Mouse (Mus musculus) ovary, postnatal 14 days (tissue): ENCODE results near the gene Pfdn5.

Experiments
- DNase-seq: peaks from one replicate; pipeline ENCODE4 v3.0.0; 2022; ENCODE audit warnings: low spot score

Gene Pfdn5

DNA sequence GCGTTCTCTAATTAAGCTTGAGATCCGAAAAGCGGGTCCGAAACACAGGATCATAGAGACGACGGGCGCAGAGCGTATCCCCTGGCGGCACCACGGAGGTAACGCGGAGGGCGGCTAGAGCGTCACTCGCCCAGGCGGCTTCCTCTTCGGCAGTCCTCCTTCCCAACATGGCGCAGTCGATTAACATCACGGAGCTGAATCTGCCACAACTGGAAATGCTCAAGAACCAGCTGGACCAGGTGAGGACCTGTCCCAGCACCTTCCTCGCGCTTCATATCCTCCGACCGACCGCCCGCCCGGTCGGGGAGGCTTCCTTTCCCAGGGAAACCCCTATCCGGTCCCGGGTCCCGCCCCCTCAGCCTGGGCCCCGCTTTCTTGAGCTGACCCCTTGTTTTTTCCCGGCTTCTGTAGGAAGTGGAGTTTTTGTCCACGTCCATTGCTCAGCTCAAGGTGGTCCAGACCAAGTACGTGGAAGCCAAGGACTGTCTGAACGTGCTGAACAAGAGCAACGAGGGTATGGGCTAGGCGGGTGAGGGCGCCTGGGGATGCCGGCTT lies at the start of gene Pfdn5:
TSS of gene Pfdn5 (plus strand) at position 95 of the 555 bp plus-strand sequence.
- DNase-seq = peak; percentile 75

DNA sequence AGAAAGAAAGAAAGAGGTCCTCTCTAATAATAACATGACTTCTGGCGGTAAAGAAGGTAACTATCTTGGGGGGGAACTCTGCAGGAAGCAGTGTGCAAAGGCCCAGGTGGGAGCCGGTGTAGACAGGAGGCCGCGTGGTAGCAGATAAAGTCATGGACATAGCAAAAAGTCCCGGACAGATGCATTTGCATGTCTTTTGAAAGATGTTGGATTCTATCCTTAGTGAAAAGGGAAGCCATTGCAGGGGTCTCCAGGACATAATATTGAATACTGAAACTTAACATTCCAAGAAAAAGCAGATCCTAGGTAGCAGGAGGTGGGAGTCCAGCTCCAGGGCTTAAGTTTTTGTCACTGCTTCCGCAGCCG lies 47.2 kb upstream of the Pfdn5 start:
- DNase-seq = no peak

DNA sequence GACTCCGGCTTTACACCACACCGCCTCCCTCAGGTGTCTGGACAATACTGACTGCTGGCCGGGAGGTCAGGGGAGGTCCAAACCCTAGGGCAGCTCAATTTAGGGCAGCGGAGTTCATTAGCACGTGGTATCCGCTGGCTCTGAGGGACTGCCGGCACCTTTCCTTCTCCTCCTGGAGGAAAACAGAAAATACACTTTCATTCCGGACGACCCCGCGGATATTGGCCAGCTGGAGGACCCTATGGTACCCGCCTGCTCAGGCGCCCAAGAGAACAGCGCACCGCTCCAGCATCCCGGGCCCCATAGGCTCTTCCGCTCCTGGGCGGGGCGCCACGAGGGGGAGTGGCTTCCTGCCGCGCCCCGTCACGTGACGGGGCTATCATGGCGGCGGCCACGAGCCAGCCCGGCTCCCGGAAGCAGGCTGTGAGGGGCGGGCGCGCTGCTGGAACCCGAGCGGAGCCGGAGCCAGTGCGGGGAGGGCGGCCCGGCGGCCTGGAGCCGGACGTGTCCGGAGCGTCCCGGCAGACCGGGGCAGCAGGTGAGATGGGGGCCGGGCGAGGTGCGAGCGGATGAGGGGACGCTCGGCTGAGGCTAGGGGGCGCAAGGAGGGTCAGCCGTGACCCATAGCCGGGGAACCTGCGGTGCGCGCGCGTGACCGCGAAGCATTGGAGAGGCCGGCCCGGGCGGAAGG lies 46.7 kb upstream of the Pfdn5 start, which contains the start of gene Mfsd5:
TSS of gene Mfsd5 (plus strand) at position 363 of the 691 bp plus-strand sequence.
- DNase-seq = peak; percentile 76

DNA sequence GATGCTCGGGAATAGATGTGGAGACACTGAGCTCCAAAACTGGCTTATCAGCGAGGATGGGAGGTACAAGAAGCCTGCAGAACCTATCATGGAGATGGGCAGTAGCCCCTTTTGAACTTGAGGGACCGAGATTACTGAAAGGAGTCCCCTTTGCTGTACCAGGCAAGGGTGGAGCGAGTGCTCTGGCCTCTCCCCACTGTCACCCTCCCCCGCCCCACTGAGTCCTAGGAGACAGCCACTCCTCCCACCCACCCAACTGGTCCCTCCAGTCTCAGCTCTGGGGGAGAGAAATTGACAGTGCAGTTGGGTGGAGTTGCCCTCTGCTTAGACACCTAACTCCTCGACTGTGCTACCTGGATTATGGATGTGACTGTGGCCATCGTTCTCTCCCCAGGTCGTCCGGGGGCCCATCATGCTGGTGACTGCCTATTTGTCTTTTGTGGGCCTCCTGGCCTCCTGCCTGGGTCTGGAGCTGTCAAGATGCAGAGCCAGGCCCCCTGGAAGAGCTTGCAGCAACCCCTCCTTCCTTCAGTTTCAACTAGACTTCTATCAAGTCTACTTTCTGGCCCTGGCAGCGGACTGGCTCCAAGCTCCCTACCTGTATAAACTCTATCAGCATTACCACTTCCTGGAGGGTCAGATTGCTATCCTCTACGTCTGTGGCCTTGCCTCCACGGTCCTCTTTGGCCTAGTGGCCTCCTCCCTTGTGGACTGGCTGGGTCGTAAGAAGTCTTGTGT lies 46.0 kb upstream of the Pfdn5 start:
- no peak for DNase-seq

DNA sequence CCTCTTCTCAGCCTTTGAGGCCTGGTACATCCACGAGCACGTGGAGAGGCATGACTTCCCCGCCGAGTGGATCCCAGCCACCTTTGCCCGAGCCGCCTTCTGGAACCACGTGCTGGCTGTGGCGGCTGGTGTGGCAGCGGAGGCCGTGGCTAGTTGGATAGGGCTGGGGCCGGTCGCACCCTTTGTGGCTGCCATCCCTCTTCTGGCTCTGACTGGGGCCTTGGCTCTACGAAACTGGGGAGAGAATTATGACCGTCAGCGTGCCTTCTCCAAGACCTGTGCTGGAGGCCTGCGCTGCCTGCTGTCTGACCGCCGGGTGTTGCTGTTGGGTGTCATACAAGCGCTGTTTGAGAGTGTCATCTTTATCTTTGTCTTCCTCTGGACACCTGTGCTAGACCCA lies 45.3 kb upstream of the Pfdn5 start:
- no peak for DNase-seq

DNA sequence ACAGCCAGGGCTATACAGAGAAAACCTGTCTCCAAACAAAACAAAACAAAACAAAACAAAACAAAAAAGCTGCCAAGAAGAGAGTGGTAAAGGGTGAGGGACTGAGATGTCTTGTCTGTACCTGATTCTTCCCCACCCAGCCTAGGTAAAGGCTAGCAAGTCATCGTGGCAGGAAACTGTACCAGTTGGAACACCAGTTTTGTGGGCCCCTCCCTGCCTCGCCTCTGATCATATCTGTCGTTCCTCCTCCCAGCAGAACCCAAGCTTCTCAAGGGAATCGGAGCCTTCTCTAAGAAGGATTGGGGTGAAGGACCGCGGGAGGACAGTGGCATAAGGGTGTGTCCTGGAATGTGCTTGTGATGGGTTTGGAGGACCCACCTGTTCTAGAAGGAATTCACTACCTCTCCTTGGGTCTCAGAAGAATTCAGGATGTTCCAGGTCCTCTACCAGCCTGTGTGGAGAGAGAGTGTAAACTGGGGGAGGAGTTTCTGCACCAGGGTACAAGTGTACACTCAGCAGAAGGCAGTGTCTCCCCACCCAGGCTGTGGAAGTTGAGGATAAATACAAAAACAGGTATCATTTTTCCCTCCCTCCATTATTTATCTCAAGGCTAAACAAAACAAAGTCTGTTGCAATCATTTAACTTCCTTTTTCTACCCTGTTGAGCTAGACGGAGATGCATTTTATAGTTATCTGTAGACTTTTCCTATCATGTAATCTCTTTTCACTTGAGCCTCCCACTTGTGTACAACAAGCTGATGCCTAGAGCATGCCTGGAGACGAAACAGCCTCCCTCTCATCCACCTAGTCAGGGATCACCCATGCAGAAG lies 43.2 kb upstream of the Pfdn5 start:
- DNase-seq = no peak

DNA sequence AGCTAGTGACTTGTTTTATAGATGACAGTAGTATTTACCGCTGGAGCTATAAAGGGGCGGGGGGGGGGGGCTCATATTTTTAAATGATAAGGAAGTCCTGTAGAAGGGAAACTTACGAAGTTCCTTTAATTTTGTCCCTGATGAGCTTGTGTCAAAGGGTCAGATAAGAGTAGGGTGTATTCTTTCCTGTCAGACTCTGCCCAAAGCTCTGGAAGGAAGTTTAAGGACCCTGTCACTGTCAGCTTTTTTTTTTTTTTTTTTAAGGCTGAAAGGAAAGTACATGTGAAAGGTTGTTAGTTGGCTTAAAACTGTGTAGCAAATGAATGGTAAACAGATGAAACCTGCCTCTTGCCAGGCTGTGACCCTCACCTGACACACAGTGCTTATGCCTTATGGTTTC lies 42.3 kb upstream of the Pfdn5 start:
- no peak for DNase-seq

DNA sequence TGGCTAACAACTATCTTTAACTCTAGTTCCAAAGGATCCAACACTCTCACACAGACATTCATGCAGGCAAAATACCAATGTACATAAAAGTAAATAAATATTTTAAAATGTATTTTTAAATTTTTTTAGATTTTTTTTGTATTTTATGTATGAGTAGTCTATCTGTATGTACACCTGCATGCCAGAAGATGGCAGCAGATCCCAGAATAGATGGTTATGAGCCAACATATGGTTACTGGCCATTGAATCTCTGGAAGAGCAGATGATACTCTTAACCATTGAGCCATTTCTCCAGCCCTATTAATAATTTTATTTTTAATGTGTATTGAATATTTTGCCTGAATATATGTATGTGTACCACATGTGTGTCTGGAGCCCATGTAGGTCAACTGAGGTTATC lies 38.5 kb upstream of the Pfdn5 start:
- no peak for DNase-seq

DNA sequence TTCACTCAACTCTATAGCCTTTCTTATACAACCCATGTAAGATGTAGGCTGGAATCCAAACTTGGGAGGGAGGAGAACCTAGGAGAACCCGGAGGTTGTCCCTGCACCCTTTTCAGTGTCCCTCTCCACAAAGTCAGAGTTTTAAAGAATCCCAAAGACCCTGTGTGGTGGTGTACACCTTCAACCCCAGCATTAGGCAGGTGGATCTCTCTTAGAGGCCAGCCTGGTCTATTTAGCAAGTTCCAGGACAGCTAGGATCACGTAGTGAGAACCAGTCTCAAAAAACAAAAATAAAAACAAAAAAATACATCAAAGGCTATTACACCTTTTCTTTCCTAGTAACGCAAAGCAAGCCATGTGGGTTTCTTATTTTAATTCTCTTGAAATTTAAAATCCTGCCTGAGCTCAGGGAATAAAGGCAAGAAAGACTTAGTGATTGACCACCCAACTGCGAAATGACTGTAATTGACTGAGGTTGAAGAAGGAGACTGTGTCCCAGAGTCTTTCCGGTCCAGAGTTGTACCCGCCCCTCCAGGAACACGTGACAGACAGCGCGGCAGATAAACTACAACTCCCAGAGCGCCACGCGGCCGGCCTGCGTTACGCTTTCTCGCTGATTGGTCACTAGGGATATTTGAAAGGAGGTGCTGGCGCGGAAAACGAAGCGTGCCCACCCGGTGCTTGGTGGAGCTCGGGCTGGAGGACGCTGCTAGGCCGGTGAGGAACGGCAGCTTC lies 30.1 kb upstream of the Pfdn5 start, which contains the start of gene Espl1:
TSS of gene Espl1 (plus strand) at position 634 of the 735 bp plus-strand sequence.
- DNase-seq = peak; percentile 89

DNA sequence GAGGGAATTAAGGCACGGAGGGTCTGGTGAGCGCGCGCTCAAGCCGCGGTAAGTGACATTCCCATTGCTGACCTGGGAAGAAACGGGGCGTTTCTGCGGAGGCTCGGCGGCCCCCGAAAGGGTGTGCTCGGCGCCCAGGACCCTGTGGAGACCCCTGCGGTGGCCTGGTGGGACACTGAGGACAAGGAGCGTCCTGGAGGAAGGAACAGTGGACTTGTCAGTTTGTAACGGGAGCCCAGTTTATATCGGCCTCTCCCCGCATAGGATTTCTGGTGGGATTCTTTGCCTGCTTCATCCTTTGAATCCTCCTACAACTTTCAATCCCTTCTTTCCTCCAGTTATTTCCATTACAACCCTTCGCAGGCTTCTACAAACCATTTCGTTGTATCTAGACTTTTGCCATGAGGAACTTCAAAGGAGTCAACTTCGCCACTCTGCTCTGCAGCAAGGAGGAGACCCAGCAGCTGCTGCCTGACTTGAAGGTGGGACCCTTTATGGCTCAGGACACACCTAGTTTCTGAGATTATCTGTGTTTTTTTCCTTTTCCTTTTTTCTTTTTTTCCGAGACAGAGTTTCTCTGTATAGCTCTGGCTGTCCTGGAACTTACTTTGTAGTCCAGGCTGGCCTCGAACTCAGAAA lies 29.4 kb upstream of the Pfdn5 start:
- DNase-seq = no peak

DNA sequence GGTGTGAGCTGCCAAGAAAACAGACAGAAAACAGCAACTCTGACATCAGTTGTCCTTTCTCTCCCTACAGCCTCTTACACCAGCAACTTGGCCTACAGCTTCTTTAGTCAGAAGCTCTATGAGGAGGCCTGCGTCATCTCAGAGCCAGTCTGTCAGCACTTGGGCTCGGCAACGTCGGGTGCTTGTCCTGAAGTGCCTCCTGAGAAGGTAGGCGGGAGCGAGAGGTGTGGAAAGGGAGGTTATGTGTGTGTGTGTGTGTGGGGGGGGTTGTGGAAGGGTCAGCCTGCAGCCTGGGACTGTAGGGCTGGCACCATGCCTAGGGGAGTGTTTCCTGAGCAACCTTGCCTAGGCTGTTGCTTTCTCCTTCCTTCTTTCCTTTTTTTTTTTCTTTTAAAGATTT lies 23.4 kb upstream of the Pfdn5 start:
- DNase-seq = no peak

DNA sequence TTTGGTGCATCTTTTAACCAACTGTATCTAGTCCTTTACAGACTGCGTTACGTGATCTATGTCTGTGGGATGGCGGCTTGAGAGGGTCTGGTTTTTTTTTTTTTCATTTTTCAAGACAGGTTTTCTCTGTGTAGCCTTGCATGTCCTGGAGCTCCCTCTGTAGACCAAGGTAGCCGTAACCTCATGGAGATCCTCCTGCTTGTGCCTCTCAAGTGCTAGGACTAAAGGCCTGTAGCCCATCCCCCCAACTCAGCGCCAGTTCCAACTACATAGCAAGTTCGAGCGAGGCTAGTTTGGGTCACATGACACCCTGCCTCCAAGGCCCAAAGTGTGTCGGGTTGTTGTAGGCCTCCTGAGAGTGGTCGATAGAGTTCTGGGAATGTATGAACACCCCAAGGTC lies 17.2 kb upstream of the Pfdn5 start:
- no peak for DNase-seq

DNA sequence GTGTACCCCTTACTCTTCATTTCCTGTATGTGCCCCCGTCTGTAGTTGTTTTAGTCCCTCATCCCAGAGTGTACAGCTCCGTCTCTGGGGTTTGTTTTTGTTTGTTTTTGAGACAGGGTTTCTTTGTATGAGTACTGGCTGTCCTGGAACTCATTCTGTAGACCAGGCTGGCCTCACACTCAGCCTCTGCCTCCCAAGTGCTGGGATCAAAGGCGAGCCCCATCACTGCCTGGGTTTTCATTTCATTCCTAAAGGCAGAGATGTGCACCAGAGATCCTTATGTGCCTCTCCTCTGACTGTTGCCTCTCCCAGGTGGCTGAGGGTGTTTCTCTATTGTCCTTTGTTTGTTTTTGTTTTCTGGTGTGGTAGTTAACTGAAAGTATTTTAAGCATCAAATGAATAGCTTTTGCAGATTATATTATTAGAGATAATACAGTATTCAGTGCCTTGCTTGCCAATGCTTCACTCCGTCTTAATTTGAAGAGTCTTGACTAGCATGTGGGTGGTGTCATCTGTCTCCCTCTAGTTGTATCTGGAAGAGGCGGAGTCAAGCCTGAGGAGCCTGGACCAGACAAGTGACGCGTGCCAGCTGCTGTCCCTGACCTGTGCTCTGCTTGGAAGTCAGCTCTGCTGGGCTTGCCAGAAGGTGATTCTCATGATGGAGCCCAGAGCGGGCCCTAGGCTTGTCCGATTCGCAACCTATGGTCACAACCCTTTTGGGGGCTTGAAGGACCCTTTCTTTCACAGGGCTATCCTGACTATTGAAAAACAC lies 15.7 kb upstream of the Pfdn5 start:
- no peak for DNase-seq

DNA sequence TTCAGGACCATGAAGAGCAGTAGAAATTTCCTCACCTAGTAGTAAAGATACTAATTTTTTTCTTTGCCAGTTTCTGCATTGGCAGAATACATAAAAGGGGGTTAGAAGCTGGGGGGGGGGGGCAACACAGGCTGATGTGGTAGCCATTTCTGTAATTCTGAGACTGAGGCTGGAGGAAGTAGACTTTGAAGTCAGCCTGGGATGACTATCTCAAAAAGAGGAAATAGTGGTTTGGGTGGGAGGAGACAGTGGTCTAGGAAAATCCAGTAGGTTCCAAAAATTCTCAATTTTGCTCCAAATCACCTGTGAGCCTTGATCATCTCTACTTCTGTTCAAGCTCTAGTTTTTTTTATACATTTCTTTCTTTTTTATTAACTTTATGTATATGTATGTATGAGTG lies 14.4 kb upstream of the Pfdn5 start:
- DNase-seq = no peak

DNA sequence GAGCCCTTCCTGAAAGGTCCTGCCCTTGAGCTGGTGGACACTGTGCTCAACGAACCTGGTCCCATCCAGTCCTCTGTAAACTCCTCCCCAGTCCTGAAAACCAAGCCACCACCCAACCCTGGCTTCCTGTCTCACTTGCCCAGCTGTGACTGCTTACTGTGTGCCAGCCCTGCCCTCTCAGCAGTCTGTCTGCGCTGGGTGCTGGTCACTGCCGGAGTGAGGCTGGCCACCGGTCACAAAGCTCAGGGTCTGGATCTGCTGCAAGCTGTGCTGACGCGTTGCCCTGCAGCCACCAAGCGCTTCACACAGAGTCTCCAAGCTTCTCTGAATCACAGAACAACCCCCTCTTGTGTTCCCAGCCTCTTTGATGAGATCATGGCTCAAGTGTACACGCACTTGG lies 10.6 kb upstream of the Pfdn5 start:
- no peak for DNase-seq

DNA sequence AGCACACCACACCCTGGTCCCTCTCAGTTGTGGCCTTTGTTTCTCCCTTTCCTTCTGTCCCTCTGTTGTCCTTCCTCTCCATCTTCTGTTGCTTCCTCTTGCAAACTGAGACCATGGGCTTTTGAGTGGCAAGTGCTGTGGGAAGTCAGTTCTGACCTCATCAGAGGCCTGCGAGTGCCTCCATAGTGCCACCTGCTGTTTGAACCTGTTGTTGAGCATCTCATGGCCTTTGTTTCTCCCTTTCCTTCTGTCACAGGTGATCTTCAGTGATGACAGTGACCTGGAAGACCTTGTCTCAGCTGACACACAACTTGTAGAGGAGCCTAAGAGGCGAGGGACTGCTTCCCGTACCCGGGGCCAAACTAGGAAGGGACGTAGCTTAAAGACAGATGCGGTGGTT lies 9.7 kb upstream of the Pfdn5 start:
- peak; percentile 47 for DNase-seq

DNA sequence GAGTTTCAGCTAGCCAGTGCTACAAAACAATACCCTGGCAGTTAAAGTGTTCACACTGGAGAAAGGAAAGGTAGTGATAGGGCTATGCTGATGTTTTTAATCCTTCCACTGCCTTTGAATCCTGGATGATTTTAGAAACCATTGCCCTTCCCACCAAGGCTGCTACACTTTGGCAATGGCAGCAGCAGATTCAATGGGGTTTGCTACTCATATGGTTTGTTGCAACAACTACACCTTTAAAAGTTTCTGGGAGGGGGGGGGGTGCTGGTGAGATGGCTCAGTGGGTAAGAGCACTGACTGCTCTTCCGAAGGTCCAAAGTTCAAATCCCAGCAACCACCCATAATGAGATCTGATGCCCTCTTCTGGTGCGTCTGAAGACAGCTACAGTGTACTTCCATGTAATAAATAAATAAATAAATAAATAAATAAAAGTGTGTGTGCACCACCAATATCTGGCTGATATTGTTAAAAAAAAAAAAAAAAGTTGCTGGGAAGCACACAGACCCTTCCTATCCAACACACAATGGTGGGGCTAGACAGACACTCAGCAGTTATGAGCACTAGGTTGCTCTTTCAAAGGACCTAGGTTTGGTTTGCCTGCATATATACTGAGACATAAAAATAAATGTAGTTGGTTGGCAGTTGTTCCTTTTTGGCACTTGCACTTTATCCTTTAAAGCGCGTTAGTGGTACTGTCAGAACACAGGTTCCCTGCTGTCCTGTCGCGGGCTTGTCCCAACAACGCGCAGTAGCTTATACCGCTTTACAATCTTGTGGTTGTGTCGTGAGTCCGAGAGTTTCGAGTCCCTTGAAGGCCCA lies 1.1 kb upstream of the Pfdn5 start:
- no peak for DNase-seq

DNA sequence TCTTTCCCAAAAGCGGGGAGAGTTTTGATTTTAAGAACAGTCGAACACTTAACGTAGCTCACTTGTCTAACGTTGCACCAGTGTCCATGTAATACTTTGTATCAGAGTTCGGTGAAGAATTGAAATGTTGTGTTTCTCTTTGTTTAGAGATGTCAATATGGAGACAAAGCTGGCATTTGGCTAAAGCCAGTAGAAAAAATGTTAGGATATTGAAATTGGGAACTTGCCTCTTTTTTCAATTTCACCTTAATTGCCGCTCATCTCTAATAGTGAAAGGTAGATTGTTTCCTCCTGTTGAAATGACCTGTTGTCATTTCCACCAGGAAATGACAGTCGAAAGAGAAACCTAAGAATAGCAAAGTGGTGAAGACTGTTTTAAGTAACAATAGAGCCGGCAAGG lies 976 bp downstream of the Pfdn5 start:
- DNase-seq = no peak

DNA sequence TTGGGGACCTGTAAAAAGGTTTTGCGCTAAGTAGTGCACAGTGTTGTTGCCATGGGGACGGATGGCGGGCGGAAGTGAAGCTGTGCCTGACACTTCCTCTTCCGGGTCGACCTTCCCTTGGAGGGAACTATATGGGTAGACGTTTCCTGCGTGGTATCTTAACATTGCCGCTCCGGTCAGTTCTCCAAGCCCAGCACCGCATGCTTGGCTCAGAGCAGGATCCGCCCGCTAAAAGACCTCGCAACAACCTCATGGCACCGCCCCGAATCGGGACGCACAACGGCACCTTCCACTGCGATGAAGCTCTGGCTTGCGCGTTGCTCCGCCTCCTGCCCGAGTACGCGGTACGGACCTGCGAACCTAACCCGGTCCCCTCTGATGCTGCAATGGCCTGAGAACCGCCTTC lies 5.7 kb downstream of the Pfdn5 start, which contains the start of gene Myg1:
TSS of gene Myg1 (plus strand) at position 100 of the 406 bp plus-strand sequence.
- DNase-seq = peak; percentile 68

DNA sequence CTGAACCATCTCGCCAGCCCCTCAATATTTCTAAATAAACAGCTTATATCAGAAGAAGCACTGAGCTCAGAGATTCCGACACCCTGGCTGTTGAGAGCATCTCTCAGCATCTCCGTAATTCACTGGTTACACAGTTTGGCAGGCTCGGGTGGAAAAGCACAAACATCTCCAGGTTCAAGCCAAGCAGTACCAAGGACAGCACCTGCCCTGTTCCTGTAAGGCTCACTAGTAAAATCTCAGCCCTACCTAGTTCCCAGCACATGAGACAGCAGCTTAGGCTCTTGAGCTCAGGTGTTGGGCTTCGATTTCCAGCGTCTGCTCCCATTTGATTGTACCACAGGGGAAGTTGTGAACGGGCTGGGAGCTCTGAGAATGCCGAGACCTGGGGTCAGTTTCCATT lies 9.3 kb downstream of the Pfdn5 start:
- DNase-seq = no peak
